Mouse (Mus musculus) lung, postnatal 0 days (tissue): Measurements from ENCODE around the gene Homer1. TPM values are rescaled to one million over a fixed set of nuclear protein-coding genes. Genes with fewer than 3 reads are reported as not detected.

Experiments
- ATAC-seq: fragments of 200-750 bp; cut with Nextera tagmentation; 2 replicates; pipeline ENCODE4 v1.8.0; 2017; ENCODE audit warnings: moderate library complexity
- DNase-seq: peaks from one replicate; pipeline ENCODE4 v3.0.0-alpha.2; 2016; ENCODE audit warnings: low spot score
- H3K27ac ChIP-seq: fragments of 300-500 bp; sonication (generic); 2 replicates; pipeline ENCODE4 v1.5.1; 2014; ENCODE audit warnings: antibody characterized with exemption, mild to moderate bottlenecking, low read length, mixed read lengths
- H3K27me3 ChIP-seq: fragments of 300-500 bp; sonication (generic); replicated peaks from 2 replicates; pipeline ENCODE4 v1.6.1; 2014; ENCODE audit warnings: low read length, mixed read lengths; ENCODE audit not compliant: insufficient read depth
- H3K36me3 ChIP-seq: fragments of 300-500 bp; sonication (generic); 2 replicates; pipeline ENCODE4 v1.6.1; 2014; ENCODE audit warnings: low read length, mixed read lengths; ENCODE audit not compliant: insufficient read depth
- H3K4me1 ChIP-seq: fragments of 300-500 bp; sonication (generic); 2 replicates; pipeline ENCODE4 v1.6.1; 2014; ENCODE audit warnings: antibody characterized with exemption, low read depth, low read length, mixed read lengths; ENCODE audit not compliant: insufficient read depth
- H3K4me2 ChIP-seq: fragments of 300-500 bp; sonication (generic); replicated peaks from 2 replicates; pipeline ENCODE4 v1.6.1; 2014; ENCODE audit warnings: low read depth, mild to moderate bottlenecking, low read length, moderate library complexity, mixed read lengths
- H3K4me3 ChIP-seq: fragments of 300-500 bp; sonication (generic); 2 replicates; pipeline ENCODE4 v1.5.1; 2014; ENCODE audit warnings: low read depth, low read length
- H3K9ac ChIP-seq: fragments of 300-500 bp; sonication (generic); replicated peaks from 2 replicates; pipeline ENCODE4 v1.6.1; 2014; ENCODE audit warnings: low read depth, mild to moderate bottlenecking
- H3K9me3 ChIP-seq: fragments of 300-500 bp; sonication (generic); 2 replicates; pipeline ENCODE4 v1.6.1; 2016; ENCODE audit warnings: low read length, mixed read lengths
- CTCF ChIP-seq: IDR thresholded peaks from 2 replicates; pipeline ENCODE4 v1.5.1; 2016; ENCODE audit warnings: antibody characterized with exemption, mild to moderate bottlenecking
- EP300 ChIP-seq: IDR thresholded peaks from 2 replicates; pipeline ENCODE4 v1.6.1; 2016; ENCODE audit warnings: antibody characterized with exemption, mild to moderate bottlenecking, control low read depth
- WGBS: fragments of 180-500 bp; shearing (Covaris S2); extraction: QIAGEN DNeasy Blood & Tissue Kit; methylation state at CpG from one replicate; pipeline ENCODE4 v1.1.7; 2014; 5-methylcytosine and 5-hydroxymethylcytosine counted together
- polyA plus RNA-seq: library from polyadenylated mRNA; unstranded; fragments of >200 nt; fragmentation: Nextera tagmentation; extraction: Ambion mirVana; gene quantifications from 2 replicates; pipeline ENCODE4 v1.2.1, GENCODE M21; 2015

Homer1 gene
- polyA plus RNA-seq, 1 experiment from 2014 or later = 2.3 TPM

GRCm38 (mm10) chr13:93385147-93385546, 85.7 kb downstream of the Homer1 start:
- no peak for TF ChIP-seq EP300
- no peak for TF ChIP-seq CTCF
- Histone ChIP-seq H3K9me3 (no peaks in the 10 kb centered on the region), H3K4me3 (no peak overlapping the region), H3K27me3 (no peaks in the 10 kb centered on the region), H3K27ac (no peak overlapping the region), H3K36me3 (no peaks in the 10 kb centered on the region), H3K4me2 (no peak overlapping the region), H3K4me1 (no peaks in the 10 kb centered on the region), H3K9ac (no peak overlapping the region)
- ATAC-seq (no peak), DNase-seq (no peak)
- 63% methylated on average over 1 of the region's 1 CpGs for WGBS

- no peak for DNase-seq
- no peak overlapping the region for H3K27ac ChIP-seq
- TF ChIP-seq CTCF (no peak), EP300 (no peak)
- H3K36me3 ChIP-seq = no peaks in the 10 kb centered on the region
- 88% methylated on average over 5 of the region's 5 CpGs for WGBS
- H3K9ac ChIP-seq = no peak overlapping the region
- H3K4me1 ChIP-seq = no peaks in the 10 kb centered on the region
- no peak overlapping the region for H3K4me3 ChIP-seq
- H3K4me2 ChIP-seq = no peak overlapping the region
- H3K9me3 ChIP-seq = no peaks in the 10 kb centered on the region
- H3K27me3 ChIP-seq = no peaks in the 10 kb centered on the region
- ATAC-seq = no peak
These were observed 88.0 kb downstream of the Homer1 start for GRCm38 (mm10) chr13:93387440-93387839.

- whole genome bisulfite sequencing = 48% methylated on average over 7 of the region's 7 CpGs
- DNase-seq = peak; percentile 26
- Histone ChIP-seq H3K9ac (no peak overlapping the region), H3K27me3 (no peaks in the 10 kb centered on the region), H3K9me3 (no peaks in the 10 kb centered on the region), H3K36me3 (no peaks in the 10 kb centered on the region), H3K27ac (no peak overlapping the region), H3K4me1 (no peaks in the 10 kb centered on the region), H3K4me2 (no peak overlapping the region; the same call in 1 of the 2 replicates), H3K4me3 (no peak overlapping the region)
- peak; percentile 35; the same call in 1 of the 2 replicates for ATAC-seq
- TF ChIP-seq CTCF = no peak
- TF ChIP-seq EP300 = no peak
These were observed 89.3 kb downstream of the Homer1 start for GRCm38 (mm10) chr13:93388594-93389241.

GRCm38 (mm10) chr13:93389242-93389625, 89.8 kb downstream of the Homer1 start:
- no peak overlapping the region for H3K9ac ChIP-seq
- no peaks in the 10 kb centered on the region for H3K36me3 ChIP-seq
- H3K4me3 ChIP-seq = no peak overlapping the region
- no peak overlapping the region for H3K27ac ChIP-seq
- ATAC-seq (no peak; the same call in 1 of the 2 replicates), DNase-seq (peak; percentile 46)
- TF ChIP-seq CTCF (no peak), EP300 (no peak)
- H3K9me3 ChIP-seq = no peaks in the 10 kb centered on the region
- H3K4me2 ChIP-seq = no peak overlapping the region
- no peaks in the 10 kb centered on the region for H3K4me1 ChIP-seq
- H3K27me3 ChIP-seq = no peaks in the 10 kb centered on the region
- WGBS = 42% methylated on average over 2 of the region's 2 CpGs

GRCm38 (mm10) chr13:93399710-93400216, 100.3 kb downstream of the Homer1 start:
- no peak overlapping the region for H3K9ac ChIP-seq
- no peaks in the 10 kb centered on the region for H3K36me3 ChIP-seq
- no peak for DNase-seq
- H3K4me1 ChIP-seq = no peaks in the 10 kb centered on the region
- TF ChIP-seq CTCF (no peak), EP300 (no peak)
- H3K4me2 ChIP-seq = no peak overlapping the region
- no peak overlapping the region for H3K27ac ChIP-seq
- no peak for ATAC-seq
- no peaks in the 10 kb centered on the region for H3K9me3 ChIP-seq
- H3K27me3 ChIP-seq = no peaks in the 10 kb centered on the region
- WGBS = 92% methylated on average over 5 of the region's 5 CpGs
- H3K4me3 ChIP-seq = no peak overlapping the region

- ATAC-seq = no peak
- 74% methylated on average over 7 of the region's 7 CpGs for WGBS
- H3K4me1 ChIP-seq = no peaks in the 10 kb centered on the region
These were observed 102.5 kb downstream of the Homer1 start for GRCm38 (mm10) chr13:93401947-93402346.

More at GRCm38 (mm10) chr13:93401947-93402346, 102.5 kb downstream of the Homer1 start:
- Histone ChIP-seq H3K27ac (no peak overlapping the region), H3K27me3 (no peaks in the 10 kb centered on the region), H3K9me3 (no peaks in the 10 kb centered on the region), H3K36me3 (no peaks in the 10 kb centered on the region), H3K9ac (no peak overlapping the region), H3K4me2 (no peak overlapping the region), H3K4me3 (no peak overlapping the region)
- no peak for DNase-seq
- TF ChIP-seq CTCF = no peak
- TF ChIP-seq EP300 = no peak
